Mouse (Mus musculus) kidney, embryonic 16.5 days (tissue): ENCODE data around the gene C2cd2l. TPM values are rescaled to one million over a fixed set of nuclear protein-coding genes. Genes with fewer than 3 reads are reported as not detected.
"Not testable (repeated sequence)": the region's sequence is repeated elsewhere in the genome, so short reads cannot be mapped to it uniquely, and the experiment has no call there.

Experiments
- ATAC-seq: fragments of 200-750 bp; cut with Nextera tagmentation; 2 replicates; pipeline ENCODE4 v1.8.0; 2017; ENCODE audit warnings: moderate TSS enrichment; ENCODE audit not compliant: low FRiP score, low TSS enrichment
- H3K27ac ChIP-seq: fragments of 300-500 bp; sonication (generic); 2 replicates; pipeline ENCODE4 v1.5.1; 2014; ENCODE audit warnings: low read length
- H3K27me3 ChIP-seq: fragments of 300-500 bp; sonication (generic); 2 replicates; pipeline ENCODE4 v1.6.1; 2014; ENCODE audit warnings: low read length, control low read depth, mixed read lengths; ENCODE audit not compliant: insufficient read depth
- H3K36me3 ChIP-seq: fragments of 300-500 bp; sonication (generic); 2 replicates; pipeline ENCODE4 v1.6.1; 2014; ENCODE audit warnings: low read length, control low read depth, mixed read lengths; ENCODE audit not compliant: insufficient read depth
- H3K4me1 ChIP-seq: fragments of 300-500 bp; sonication (generic); 2 replicates; pipeline ENCODE4 v1.6.1; 2014; ENCODE audit warnings: low read length, control low read depth, mixed read lengths; ENCODE audit not compliant: insufficient read depth
- H3K4me2 ChIP-seq: fragments of 300-500 bp; sonication (generic); replicated peaks from 2 replicates; pipeline ENCODE4 v1.6.1; 2014; ENCODE audit warnings: low read depth, low read length
- H3K4me3 ChIP-seq: fragments of 300-500 bp; sonication (generic); 2 replicates; pipeline ENCODE4 v1.5.1; 2014; ENCODE audit warnings: mild to moderate bottlenecking, low read length
- H3K9ac ChIP-seq: fragments of 300-500 bp; sonication (generic); replicated peaks from 2 replicates; pipeline ENCODE4 v1.6.1; 2014; ENCODE audit warnings: low read length
- H3K9me3 ChIP-seq: fragments of 300-500 bp; sonication (generic); 2 replicates; pipeline ENCODE4 v1.6.1; 2016; ENCODE audit warnings: low read length, control low read depth
- WGBS: fragments of 180-500 bp; shearing (Covaris S2); extraction: QIAGEN DNeasy Blood & Tissue Kit; methylation state at CpG from one replicate; pipeline ENCODE4 v1.1.7; 2014; 5-methylcytosine and 5-hydroxymethylcytosine counted together
- polyA plus RNA-seq: library from polyadenylated mRNA; unstranded; fragments of >200 nt; fragmentation: Nextera tagmentation; extraction: Ambion mirVana; gene quantifications from 2 replicates; pipeline ENCODE4 v1.2.1, GENCODE M21; 2015

The C2cd2l gene
- polyA plus RNA-seq, 1 experiment from 2014 or later = 14.3 TPM

GRCm38 (mm10) chr9:44337436-44338169 is 17.5 kb upstream of the C2cd2l start:
- Histone ChIP-seq H3K9me3 (no peaks in the 10 kb centered on the region), H3K4me1 (peaks cover 21% of the 10 kb centered on the region), H3K36me3 (peaks cover 29% of the 10 kb centered on the region), H3K4me2 (peak overlapping the region; percentile 75), H3K9ac (peak overlapping the region; percentile 60; the same call in 1 of the 2 replicates), H3K4me3 (peak overlapping the region; percentile 99), H3K27me3 (no peaks in the 10 kb centered on the region), H3K27ac (no peak overlapping the region)
- WGBS = 68% methylated on average over 9 of the region's 9 CpGs
- ATAC-seq = no peak

- Histone ChIP-seq H3K27ac (no peak overlapping the region; the same call in 1 of the 2 replicates), H3K4me3 (peak overlapping the region; percentile 99), H3K4me1 (peaks cover 15% of the 10 kb centered on the region), H3K9ac (peak overlapping the region; percentile 60; the same call in 1 of the 2 replicates), H3K9me3 (no peaks in the 10 kb centered on the region), H3K36me3 (peaks cover 35% of the 10 kb centered on the region), H3K4me2 (peak overlapping the region; percentile 75), H3K27me3 (no peaks in the 10 kb centered on the region)
- 64% methylated on average over 3 of the region's 3 CpGs for WGBS
- no peak for ATAC-seq
Observed at GRCm38 (mm10) chr9:44336964-44337363, 16.9 kb upstream of the C2cd2l start.

GRCm38 (mm10) chr9:44336513-44336912 is 16.4 kb upstream of the C2cd2l start:
- H3K9ac ChIP-seq = peak overlapping the region; percentile 60
- not testable (repeated sequence) for ATAC-seq, H3K27ac ChIP-seq

GRCm38 (mm10) chr9:44336093-44336406 is 16.0 kb upstream of the C2cd2l start:
- WGBS = 1% methylated on average over 5 of the region's 5 CpGs
- peak overlapping the region; percentile 98 for H3K27ac ChIP-seq
- H3K4me2 ChIP-seq = peak overlapping the region; percentile 75
- peak overlapping the region; percentile 99 for H3K4me3 ChIP-seq
- H3K27me3 ChIP-seq = no peaks in the 10 kb centered on the region
- peaks cover 43% of the 10 kb centered on the region for H3K36me3 ChIP-seq
- H3K9ac ChIP-seq = peak overlapping the region; percentile 98
- no peak for ATAC-seq
- no peaks in the 10 kb centered on the region for H3K9me3 ChIP-seq
- H3K4me1 ChIP-seq = peaks cover 15% of the 10 kb centered on the region

More at GRCm38 (mm10) chr9:44336513-44336912, 16.4 kb upstream of the C2cd2l start:
- Histone ChIP-seq H3K4me2 (peak overlapping the region; percentile 75), H3K36me3 (peaks cover 40% of the 10 kb centered on the region), H3K4me3 (peak overlapping the region; percentile 99), H3K4me1 (peaks cover 15% of the 10 kb centered on the region)
- not testable (repeated sequence) for H3K9me3 ChIP-seq, H3K27me3 ChIP-seq
- WGBS = 26% methylated on average over 4 of the region's 4 CpGs

- H3K27ac ChIP-seq = peak overlapping the region; percentile 98
- H3K36me3 ChIP-seq = peaks cover 47% of the 10 kb centered on the region
- no peaks in the 10 kb centered on the region for H3K27me3 ChIP-seq
- WGBS = under 1% methylated on average over 50 of the region's 50 CpGs
- H3K4me3 ChIP-seq = peak overlapping the region; percentile 99
- peak overlapping the region; percentile 75 for H3K4me2 ChIP-seq
- ATAC-seq = no peak; the same call in 1 of the 2 replicates
- peak overlapping the region; percentile 98 for H3K9ac ChIP-seq
- no peaks in the 10 kb centered on the region for H3K9me3 ChIP-seq
- H3K4me1 ChIP-seq = peaks cover 15% of the 10 kb centered on the region
Observed at GRCm38 (mm10) chr9:44335331-44336092, 15.4 kb upstream of the C2cd2l start.

- Histone ChIP-seq H3K4me2 (peak within 1 kb of the TSS; percentile 75), H3K27ac (peak within 1 kb of the TSS; percentile 98), H3K36me3 (peaks cover 53% of the 10 kb centered on the region), H3K9me3 (no peaks in the 10 kb centered on the region), H3K4me3 (peak within 1 kb of the TSS; percentile 99), H3K9ac (peak within 1 kb of the TSS; percentile 98), H3K4me1 (peaks cover 15% of the 10 kb centered on the region), H3K27me3 (no peaks in the 10 kb centered on the region)
- peak; percentile 97 for ATAC-seq
- WGBS = under 1% methylated on average over 90 of the region's 91 CpGs
Observed at GRCm38 (mm10) chr9:44334396-44335330, 14.6 kb upstream of the C2cd2l start, which contains the start of gene H2afx. Gene H2afx (plus strand): TSS chr9:44334694.

GRCm38 (mm10) chr9:44332918-44333638 is 13.0 kb upstream of the C2cd2l start:
- Histone ChIP-seq H3K36me3 (peaks cover 56% of the 10 kb centered on the region), H3K9ac (no peak overlapping the region), H3K27ac (no peak overlapping the region), H3K4me2 (no peak overlapping the region), H3K4me3 (no peak overlapping the region), H3K4me1 (peaks cover 17% of the 10 kb centered on the region), H3K27me3 (no peaks in the 10 kb centered on the region), H3K9me3 (no peaks in the 10 kb centered on the region)
- WGBS = 95% methylated on average over 13 of the region's 13 CpGs
- no peak for ATAC-seq

- Histone ChIP-seq H3K4me1 (peaks cover 10% of the 10 kb centered on the region), H3K4me3 (no peak overlapping the region), H3K27me3 (no peaks in the 10 kb centered on the region), H3K36me3 (peaks cover 50% of the 10 kb centered on the region), H3K4me2 (no peak overlapping the region), H3K27ac (no peak overlapping the region), H3K9me3 (no peaks in the 10 kb centered on the region), H3K9ac (no peak overlapping the region)
- no peak for ATAC-seq
- WGBS = 90% methylated on average over 6 of the region's 6 CpGs
Observed at GRCm38 (mm10) chr9:44330736-44331135, 10.7 kb upstream of the C2cd2l start.

- Histone ChIP-seq H3K4me1 (peaks cover 12% of the 10 kb centered on the region), H3K4me3 (peak overlapping the region; percentile 73), H3K36me3 (peaks cover 39% of the 10 kb centered on the region), H3K27ac (peak overlapping the region; percentile 97; the same call in 1 of the 2 replicates), H3K9me3 (no peaks in the 10 kb centered on the region), H3K27me3 (no peaks in the 10 kb centered on the region), H3K4me2 (peak overlapping the region; percentile 90), H3K9ac (peak overlapping the region; percentile 94)
- no peak for ATAC-seq
- WGBS = 86% methylated on average over 5 of the region's 5 CpGs
Observed at GRCm38 (mm10) chr9:44327926-44328325, 7.8 kb upstream of the C2cd2l start.
